Mouse (Mus musculus): ENCODE data around the gene Gtf3c5. TPM values are rescaled to one million over a fixed set of nuclear protein-coding genes. Genes with fewer than 3 reads are reported as not detected.

The Gtf3c5 gene
- polyA plus RNA-seq, 1 experiment from 2014 or later = 12.6 TPM

GRCm38 (mm10) chr2:28596021-28596420, 12.5 kb upstream of the Gtf3c5 start:
- H3K9ac ChIP-seq = no peak overlapping the region; the same call in 1 of the 2 replicates
- no peaks in the 10 kb centered on the region for H3K36me3 ChIP-seq (replicated peaks)
- H3K27me3 ChIP-seq = no peaks in the 10 kb centered on the region
- WGBS (ENCODE audit: insufficient replicate concordance) = 14% methylated on average over 7 of the region's 7 CpGs
- H3K27ac ChIP-seq (replicated peaks) = peak overlapping the region; percentile 94
- peak; percentile 46 for ATAC-seq (ENCODE audit: insufficient read depth)
- H3K4me3 ChIP-seq (replicated peaks) = no peak overlapping the region
- peaks cover 84% of the 10 kb centered on the region for H3K4me1 ChIP-seq (replicated peaks)
- 0 out of 2 replicates have a peak, but pooled peaks cover 3% of the 10 kb centered on the region for H3K9me3 ChIP-seq (replicated peaks)
- peak overlapping the region; percentile 2; the same call in 1 of the 2 replicates for H3K4me2 ChIP-seq

DNA sequence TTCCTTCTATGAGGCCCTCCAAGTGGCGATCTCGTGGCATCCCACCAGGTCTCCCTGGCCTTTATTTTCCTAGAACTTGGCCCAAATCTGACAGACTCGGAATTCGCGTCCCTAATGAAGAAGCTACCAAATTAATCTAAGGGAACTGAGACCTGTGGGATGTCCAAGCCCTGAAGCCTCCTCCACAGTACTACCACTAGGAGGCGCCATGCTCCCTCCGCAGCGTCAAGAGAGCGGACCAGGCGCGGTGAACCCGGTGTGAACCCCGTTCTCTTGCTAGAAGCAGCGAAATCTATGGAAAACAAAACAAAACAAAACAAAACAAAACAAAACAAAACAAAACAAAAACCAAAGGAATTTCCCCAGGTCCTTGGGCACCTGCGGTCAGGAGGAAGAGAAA, 9.3 kb upstream of the Gtf3c5 start:
- H3K4me2 ChIP-seq = peak overlapping the region; percentile 48

DNA sequence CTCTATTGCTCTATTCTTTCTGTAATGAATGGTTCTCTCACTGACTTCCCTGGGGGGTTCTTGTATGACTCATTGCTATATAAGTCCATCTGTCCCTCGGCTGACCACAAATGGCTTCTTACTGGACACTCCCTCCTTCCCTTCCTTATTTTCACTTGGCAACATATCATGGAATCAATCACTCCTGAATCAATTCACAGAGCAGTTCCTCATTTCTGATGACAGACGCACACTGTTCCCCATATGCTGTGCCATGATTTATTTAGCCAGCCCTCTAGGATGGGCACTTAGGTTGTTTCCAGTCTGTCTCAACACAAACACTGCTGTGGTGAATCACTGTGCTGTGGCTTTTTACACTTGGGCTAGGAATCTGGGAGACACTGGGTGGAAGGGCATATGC, 7.9 kb upstream of the Gtf3c5 start:
- Histone ChIP-seq H3K9ac (no peak overlapping the region), H3K27ac (replicated peaks) (no peak overlapping the region), H3K4me1 (replicated peaks) (peaks cover 39% of the 10 kb centered on the region), H3K4me2 (no peak overlapping the region), H3K9me3 (replicated peaks) (no peaks in the 10 kb centered on the region), H3K27me3 (no peaks in the 10 kb centered on the region), H3K36me3 (replicated peaks) (no peaks in the 10 kb centered on the region), H3K4me3 (replicated peaks) (no peak overlapping the region)
- WGBS (ENCODE audit: insufficient replicate concordance) = 28% methylated on average over 2 of the region's 2 CpGs
- no peak for ATAC-seq (ENCODE audit: insufficient read depth)

More for the DNA sequence above, 9.3 kb upstream of the Gtf3c5 start:
- ATAC-seq (ENCODE audit: insufficient read depth) = no peak
- Histone ChIP-seq H3K4me1 (replicated peaks) (peaks cover 52% of the 10 kb centered on the region), H3K4me3 (replicated peaks) (peak overlapping the region; percentile 22; the same call in 1 of the 2 replicates), H3K9me3 (replicated peaks) (0 out of 2 replicates have a peak, but pooled peaks cover 3% of the 10 kb centered on the region), H3K36me3 (replicated peaks) (no peaks in the 10 kb centered on the region), H3K27ac (replicated peaks) (no peak overlapping the region), H3K9ac (no peak overlapping the region), H3K27me3 (no peaks in the 10 kb centered on the region)
- WGBS (ENCODE audit: insufficient replicate concordance) = 5% methylated on average over 15 of the region's 15 CpGs

DNA sequence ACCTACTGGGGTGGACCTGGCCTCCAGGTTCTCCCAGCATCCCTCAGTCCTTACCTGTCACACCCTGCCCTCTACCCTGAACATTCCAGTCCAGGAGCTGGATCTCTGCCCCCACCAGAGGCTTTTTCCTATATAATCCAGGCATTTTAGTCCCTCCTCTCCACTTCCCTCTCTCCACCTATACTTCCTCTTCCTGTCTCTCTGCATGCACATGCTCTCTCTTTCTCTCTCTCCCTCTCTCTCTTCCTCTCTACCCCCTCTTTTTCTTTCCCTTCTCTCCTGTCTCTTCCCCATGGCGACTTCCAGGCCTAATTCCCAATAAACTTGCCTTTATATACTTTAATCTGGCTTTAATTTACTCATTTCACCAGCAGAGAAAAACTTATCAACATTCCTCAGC, 5.0 kb upstream of the Gtf3c5 start:
- no peak for ATAC-seq (ENCODE audit: insufficient read depth)
- Histone ChIP-seq H3K9me3 (replicated peaks) (no peaks in the 10 kb centered on the region), H3K9ac (no peak overlapping the region), H3K4me1 (replicated peaks) (peaks cover 29% of the 10 kb centered on the region), H3K4me2 (no peak overlapping the region), H3K27ac (replicated peaks) (no peak overlapping the region), H3K4me3 (replicated peaks) (no peak overlapping the region), H3K36me3 (replicated peaks) (no peaks in the 10 kb centered on the region), H3K27me3 (no peaks in the 10 kb centered on the region)
- WGBS (ENCODE audit: insufficient replicate concordance) = 19% methylated on average over 1 of the region's 1 CpGs

DNA sequence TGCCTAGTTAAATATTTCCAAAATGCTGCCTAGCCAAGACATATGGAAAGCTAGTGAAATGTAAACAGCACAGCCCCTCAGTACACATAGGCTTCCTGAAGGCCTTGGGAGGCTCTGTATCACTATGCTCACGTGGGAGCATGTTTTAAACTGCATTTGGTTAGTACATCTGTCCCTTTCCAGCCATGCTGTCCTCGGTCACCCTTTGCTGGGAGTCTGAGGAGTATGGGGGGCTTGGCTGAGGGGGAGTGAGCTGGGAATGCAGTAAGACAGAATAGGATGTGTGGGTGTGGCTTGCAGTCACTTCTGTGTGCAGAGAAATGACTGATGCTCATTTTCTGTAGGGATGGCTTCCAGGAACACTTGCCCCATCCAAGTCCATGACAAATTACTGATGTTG, 2.2 kb upstream of the Gtf3c5 start:
- no peak for ATAC-seq (ENCODE audit: insufficient read depth)
- Histone ChIP-seq H3K9me3 (replicated peaks) (no peaks in the 10 kb centered on the region), H3K36me3 (replicated peaks) (peaks cover 5% of the 10 kb centered on the region), H3K9ac (no peak overlapping the region), H3K4me3 (replicated peaks) (no peak overlapping the region), H3K27me3 (no peaks in the 10 kb centered on the region), H3K27ac (replicated peaks) (no peak overlapping the region), H3K4me2 (no peak overlapping the region), H3K4me1 (replicated peaks) (peaks cover 37% of the 10 kb centered on the region)
- 32% methylated on average over 2 of the region's 2 CpGs for WGBS (ENCODE audit: insufficient replicate concordance)

DNA sequence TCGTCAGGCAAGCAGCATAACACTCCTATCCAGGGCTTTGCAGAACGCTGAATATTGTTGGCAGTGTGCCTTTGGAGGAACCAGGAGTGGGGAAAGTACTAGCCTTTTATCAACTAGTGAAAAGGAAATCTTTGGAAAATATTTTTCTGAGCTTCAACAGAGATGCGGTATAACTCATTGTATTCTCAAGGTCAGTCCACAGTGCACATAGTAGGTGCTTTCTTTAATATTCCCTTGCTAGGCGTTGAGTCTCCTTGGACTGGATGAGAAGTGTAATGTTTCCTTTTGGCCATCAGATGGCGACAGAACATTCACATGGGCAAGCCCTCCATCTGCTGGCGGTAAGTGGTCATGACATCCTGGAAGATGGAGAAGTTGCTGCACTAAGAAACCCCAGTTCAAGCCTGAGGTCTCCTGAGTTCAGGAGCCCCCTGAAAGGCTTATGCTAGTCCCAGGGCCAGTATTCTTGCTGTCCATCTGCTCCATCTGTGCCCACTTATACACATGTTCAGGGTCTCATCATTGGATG, 1.6 kb upstream of the Gtf3c5 start:
- WGBS (ENCODE audit: insufficient replicate concordance) = 17% methylated on average over 6 of the region's 6 CpGs
- Histone ChIP-seq H3K4me1 (replicated peaks) (peaks cover 37% of the 10 kb centered on the region), H3K4me2 (no peak overlapping the region), H3K27me3 (no peaks in the 10 kb centered on the region), H3K9me3 (replicated peaks) (no peaks in the 10 kb centered on the region), H3K36me3 (replicated peaks) (peaks cover 5% of the 10 kb centered on the region), H3K9ac (no peak overlapping the region), H3K4me3 (replicated peaks) (no peak overlapping the region), H3K27ac (replicated peaks) (no peak overlapping the region)
- ATAC-seq (ENCODE audit: insufficient read depth) = no peak

GRCm38 (mm10) chr2:28582647-28583353, 751 bp downstream of the Gtf3c5 start:
- Histone ChIP-seq H3K4me3 (replicated peaks) (peak overlapping the region; percentile 87), H3K36me3 (replicated peaks) (peaks cover 27% of the 10 kb centered on the region), H3K4me1 (replicated peaks) (peaks cover 37% of the 10 kb centered on the region), H3K9ac (peak overlapping the region; percentile 71), H3K27me3 (no peaks in the 10 kb centered on the region), H3K27ac (replicated peaks) (peak overlapping the region; percentile 88), H3K4me2 (peak overlapping the region; percentile 87), H3K9me3 (replicated peaks) (no peaks in the 10 kb centered on the region)
- ATAC-seq (ENCODE audit: insufficient read depth) = peak; percentile 89
- WGBS (ENCODE audit: insufficient replicate concordance) = under 1% methylated on average over 56 of the region's 56 CpGs

DNA sequence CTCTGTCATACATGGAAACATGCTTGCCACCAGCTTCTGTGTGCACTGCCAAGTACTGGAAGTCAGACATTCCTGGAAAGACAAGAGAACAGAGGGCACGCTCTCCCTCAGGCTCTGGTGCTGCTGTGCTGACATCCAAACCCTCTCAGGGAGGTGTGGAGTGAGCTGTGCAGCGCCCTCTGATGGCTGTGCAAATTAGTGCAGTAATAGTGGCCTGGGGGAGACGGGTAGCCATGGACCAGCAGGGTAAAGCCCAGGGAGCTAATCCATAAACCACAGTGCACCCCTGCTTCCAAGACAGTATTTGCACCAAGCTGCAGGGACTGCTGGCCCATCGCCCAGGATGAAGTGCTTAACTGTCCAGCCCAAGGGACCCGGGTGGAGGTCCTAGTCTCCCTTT, 5.5 kb downstream of the Gtf3c5 start:
- Histone ChIP-seq H3K36me3 (replicated peaks) (peaks cover 72% of the 10 kb centered on the region), H3K4me2 (no peak overlapping the region), H3K4me3 (replicated peaks) (no peak overlapping the region), H3K4me1 (replicated peaks) (peaks cover 16% of the 10 kb centered on the region), H3K27me3 (no peaks in the 10 kb centered on the region), H3K9ac (no peak overlapping the region), H3K27ac (replicated peaks) (no peak overlapping the region), H3K9me3 (replicated peaks) (no peaks in the 10 kb centered on the region)
- 69% methylated on average over 5 of the region's 5 CpGs for WGBS (ENCODE audit: insufficient replicate concordance)
- no peak for ATAC-seq (ENCODE audit: insufficient read depth)

- Histone ChIP-seq H3K4me3 (replicated peaks) (no peak overlapping the region), H3K27me3 (no peaks in the 10 kb centered on the region), H3K4me2 (no peak overlapping the region), H3K9ac (no peak overlapping the region), H3K36me3 (replicated peaks) (peaks cover 84% of the 10 kb centered on the region), H3K4me1 (replicated peaks) (peaks cover 9% of the 10 kb centered on the region), H3K27ac (replicated peaks) (no peak overlapping the region), H3K9me3 (replicated peaks) (no peaks in the 10 kb centered on the region)
- 75% methylated on average over 3 of the region's 3 CpGs for WGBS (ENCODE audit: insufficient replicate concordance)
- no peak for ATAC-seq (ENCODE audit: insufficient read depth)
Observed at GRCm38 (mm10) chr2:28576815-28577214, 6.7 kb downstream of the Gtf3c5 start.

GRCm38 (mm10) chr2:28575341-28575740, 8.2 kb downstream of the Gtf3c5 start:
- H3K9me3 ChIP-seq (replicated peaks) = no peaks in the 10 kb centered on the region
- H3K27ac ChIP-seq (replicated peaks) = no peak overlapping the region
- no peak overlapping the region for H3K9ac ChIP-seq
- WGBS (ENCODE audit: insufficient replicate concordance) = 71% methylated on average over 4 of the region's 4 CpGs
- no peak overlapping the region for H3K4me2 ChIP-seq
- H3K27me3 ChIP-seq = no peaks in the 10 kb centered on the region
- no peak overlapping the region for H3K4me3 ChIP-seq (replicated peaks)
- H3K36me3 ChIP-seq (replicated peaks) = peaks cover 94% of the 10 kb centered on the region
- no peaks in the 10 kb centered on the region for H3K4me1 ChIP-seq (replicated peaks)
- no peak for ATAC-seq (ENCODE audit: insufficient read depth)

DNA sequence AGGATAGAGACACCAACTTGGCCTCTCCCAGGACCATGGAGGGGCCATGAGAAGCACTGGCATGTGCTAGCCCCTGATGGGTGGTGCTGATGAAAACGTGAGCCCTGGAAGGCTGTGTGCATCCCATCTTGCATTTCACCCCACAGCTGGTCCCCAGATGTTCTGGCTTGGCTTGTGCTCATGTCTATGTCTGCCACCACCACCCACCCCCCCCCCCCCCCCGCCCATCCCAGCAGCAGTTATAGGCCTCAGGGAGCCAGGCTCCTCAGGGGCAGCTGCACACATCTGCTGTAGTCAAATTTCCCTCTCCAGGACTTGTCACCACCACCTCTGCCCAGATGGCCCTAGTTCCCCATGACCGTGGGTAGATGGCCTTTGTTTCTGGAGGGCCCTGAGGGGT, 13.6 kb downstream of the Gtf3c5 start:
- no peak for ATAC-seq (ENCODE audit: insufficient read depth)
- Histone ChIP-seq H3K4me3 (replicated peaks) (no peak overlapping the region), H3K27me3 (no peaks in the 10 kb centered on the region), H3K4me2 (no peak overlapping the region), H3K9ac (no peak overlapping the region), H3K9me3 (replicated peaks) (no peaks in the 10 kb centered on the region), H3K4me1 (replicated peaks) (no peaks in the 10 kb centered on the region), H3K27ac (replicated peaks) (no peak overlapping the region), H3K36me3 (replicated peaks) (peaks cover 91% of the 10 kb centered on the region)
- 72% methylated on average over 3 of the region's 3 CpGs for WGBS (ENCODE audit: insufficient replicate concordance)

Data from liver, embryonic 15.5 days (tissue).